Mouse (Mus musculus) embryonic stem cell, embryonic (primary cell): Measurements from ENCODE around the gene Ankrd66.
"Not testable (repeated sequence)": the region's sequence is repeated elsewhere in the genome, so short reads cannot be mapped to it uniquely, and the experiment has no call there.

Experiments used
- CTCF ChIA-PET, 4 experiments: fragments of 300-600 bp in 2 of 4; fragments of 350-600 bp in 2 of 4; sonication (Branson Sonifier 250); formaldehyde crosslinking; loops; one replicate each; lab custom pipeline; 2022; ENCODE audit warnings: inconsistent platforms in 2 of 4; lab: Charles Lee
- POLR2A ChIA-PET, 4 experiments: fragments of 300-600 bp in 2 of 4; fragments of 350-600 bp in 2 of 4; sonication (Branson Sonifier 250); formaldehyde crosslinking; loops; one replicate each; lab custom pipeline; 2022; ENCODE audit warnings: antibody characterized with exemption in 4 of 4, inconsistent platforms in 1 of 4; lab: Charles Lee

The Ankrd66 gene

DNA sequence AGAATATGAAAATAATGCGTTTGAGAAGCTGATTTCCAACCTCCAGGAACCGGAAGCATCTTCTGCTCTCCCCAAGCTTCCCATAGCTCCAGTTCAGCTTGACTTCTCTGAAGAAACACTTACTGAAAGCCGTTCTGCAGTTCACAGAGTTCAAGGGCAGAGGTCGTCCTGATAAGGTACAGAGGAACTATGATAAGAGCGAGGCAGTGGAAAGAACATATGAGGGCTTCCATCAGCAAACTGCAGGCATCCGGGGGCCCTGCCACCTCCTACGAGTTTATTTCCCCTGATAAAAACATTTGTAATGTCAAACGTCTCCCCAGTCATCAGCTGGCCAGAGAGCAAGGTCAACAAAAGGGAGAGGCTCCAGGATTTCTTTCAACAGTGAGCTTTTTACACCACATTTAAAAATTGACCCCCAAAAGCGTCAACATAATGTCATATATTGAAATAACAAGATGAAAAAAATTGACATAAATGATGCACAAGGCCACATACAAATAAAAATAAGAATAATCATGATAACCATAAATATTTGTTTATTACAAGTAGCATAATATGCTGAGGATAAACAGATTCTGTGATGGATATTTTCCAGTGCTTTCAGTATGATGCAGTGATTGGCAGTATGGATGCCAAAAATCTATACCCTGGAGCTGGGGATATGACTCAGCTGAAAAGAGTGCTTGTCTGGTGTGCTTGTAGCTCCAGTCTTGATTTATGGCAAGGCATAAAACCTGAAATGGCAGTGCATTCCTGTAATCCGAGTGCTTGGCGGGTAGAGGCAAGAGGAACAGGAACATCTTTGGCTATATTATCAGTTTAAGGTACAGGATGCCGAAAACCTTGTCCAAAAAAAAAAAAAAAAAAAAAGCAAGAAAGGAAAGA is 11.3 kb upstream of the Ankrd66 start:
- ChIA-PET CTCF (no interaction called here), POLR2A (interaction anchor here in 1 of 4 experiments (0.6 kb wide), 1 partner anchor 1120 kb away, joined by 6 read pairs; no protein-coding TSS in a partner anchor)

DNA sequence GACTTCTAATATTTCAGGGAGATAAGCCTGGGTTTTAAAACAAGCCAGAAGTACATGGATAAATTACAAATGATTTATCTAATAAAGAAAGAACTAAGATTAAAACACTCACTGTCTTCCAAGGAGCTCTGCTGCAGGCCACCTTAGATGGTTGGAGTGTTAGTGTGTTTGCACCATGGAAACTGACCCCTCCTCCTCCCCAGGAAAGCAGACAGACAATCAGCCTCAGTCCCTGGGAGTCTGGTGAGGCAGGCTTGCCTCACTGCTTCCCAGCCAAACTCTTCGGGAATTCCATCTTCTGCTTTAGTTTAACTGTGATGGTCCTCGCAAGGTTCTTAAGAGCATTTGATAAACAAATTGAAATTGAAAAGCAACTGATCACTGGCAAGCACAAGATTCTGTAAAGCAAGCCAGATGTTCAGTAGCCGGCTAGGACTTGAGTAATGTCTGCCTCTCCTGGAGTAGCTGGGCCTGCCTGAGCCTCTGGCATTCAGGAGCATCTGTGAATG is 7.7 kb upstream of the Ankrd66 start:
- ChIA-PET CTCF (no interaction called here), POLR2A (no interaction called here)

DNA sequence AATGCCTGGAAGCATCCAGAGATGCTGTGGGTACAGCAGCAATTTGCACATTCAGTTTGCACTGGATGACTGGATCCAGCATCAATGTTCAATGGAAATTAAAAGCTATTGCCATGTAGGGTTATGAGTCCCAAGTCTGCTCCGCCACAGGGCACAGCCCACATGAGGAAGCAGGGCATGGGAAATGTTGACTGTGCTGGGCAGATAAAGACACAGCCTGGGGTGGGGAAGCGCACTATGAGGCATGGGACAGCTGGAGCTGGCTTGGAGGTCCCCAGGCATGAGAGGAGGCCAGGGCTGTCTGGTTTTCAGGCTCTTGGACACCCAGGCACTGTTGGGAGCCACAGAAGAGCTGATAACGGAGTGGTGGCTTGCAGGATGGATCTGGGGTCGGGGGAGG is 601 bp upstream of the Ankrd66 start:
- CTCF ChIA-PET, result no interaction called here
- POLR2A ChIA-PET, result no interaction called here

DNA sequence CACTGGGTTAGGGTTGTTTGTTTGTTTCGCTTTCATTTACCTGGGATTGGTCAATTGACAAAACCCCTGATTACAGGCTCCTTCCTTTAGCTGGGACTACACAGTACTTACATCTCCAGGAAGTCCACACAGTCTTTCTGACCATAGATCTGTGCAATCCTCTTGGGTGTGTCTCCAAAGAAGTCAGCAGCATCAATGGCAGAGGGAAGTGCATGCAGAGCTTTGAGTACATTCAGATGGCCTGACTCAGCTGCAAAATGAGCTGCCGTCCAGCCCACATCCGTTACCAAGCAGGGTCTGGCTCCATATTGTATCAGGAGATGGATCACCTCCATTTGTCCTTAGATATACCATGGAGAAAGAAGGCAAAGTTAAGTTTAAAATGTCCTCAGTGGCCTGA is 4.7 kb downstream of the Ankrd66 start:
- CTCF ChIA-PET, result interaction anchor here in 1 of 4 experiments (0.5 kb wide), 2 partner anchors 11 to 63 kb away, joined by 3 to 4 read pairs; no protein-coding TSS in a partner anchor
- POLR2A ChIA-PET, result interaction anchor here in 1 of 4 experiments (0.6 kb wide), 1 partner anchor 58 kb away, joined by 3 read pairs; no protein-coding TSS in a partner anchor

DNA sequence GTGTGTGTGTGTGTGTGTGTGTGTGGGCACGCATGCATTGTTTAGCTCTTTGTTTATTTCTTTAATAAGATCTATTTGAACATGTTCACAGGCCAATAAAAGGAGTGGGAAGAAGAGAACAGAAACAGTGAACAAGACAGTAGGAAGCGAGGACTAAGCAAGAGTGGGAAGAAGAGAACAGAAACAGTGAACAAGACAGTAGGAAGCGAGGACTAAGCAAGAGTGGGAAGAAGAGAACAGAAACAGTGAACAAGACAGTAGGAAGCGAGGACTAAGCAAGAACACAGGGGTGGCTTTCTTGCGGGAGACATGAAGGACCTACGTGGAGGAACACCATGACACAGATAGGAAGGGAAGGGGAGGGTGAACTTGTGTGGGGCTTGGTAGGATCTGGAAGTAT is 6.6 kb downstream of the Ankrd66 start:
- CTCF ChIA-PET, POLR2A ChIA-PET: not testable (repeated sequence)

DNA sequence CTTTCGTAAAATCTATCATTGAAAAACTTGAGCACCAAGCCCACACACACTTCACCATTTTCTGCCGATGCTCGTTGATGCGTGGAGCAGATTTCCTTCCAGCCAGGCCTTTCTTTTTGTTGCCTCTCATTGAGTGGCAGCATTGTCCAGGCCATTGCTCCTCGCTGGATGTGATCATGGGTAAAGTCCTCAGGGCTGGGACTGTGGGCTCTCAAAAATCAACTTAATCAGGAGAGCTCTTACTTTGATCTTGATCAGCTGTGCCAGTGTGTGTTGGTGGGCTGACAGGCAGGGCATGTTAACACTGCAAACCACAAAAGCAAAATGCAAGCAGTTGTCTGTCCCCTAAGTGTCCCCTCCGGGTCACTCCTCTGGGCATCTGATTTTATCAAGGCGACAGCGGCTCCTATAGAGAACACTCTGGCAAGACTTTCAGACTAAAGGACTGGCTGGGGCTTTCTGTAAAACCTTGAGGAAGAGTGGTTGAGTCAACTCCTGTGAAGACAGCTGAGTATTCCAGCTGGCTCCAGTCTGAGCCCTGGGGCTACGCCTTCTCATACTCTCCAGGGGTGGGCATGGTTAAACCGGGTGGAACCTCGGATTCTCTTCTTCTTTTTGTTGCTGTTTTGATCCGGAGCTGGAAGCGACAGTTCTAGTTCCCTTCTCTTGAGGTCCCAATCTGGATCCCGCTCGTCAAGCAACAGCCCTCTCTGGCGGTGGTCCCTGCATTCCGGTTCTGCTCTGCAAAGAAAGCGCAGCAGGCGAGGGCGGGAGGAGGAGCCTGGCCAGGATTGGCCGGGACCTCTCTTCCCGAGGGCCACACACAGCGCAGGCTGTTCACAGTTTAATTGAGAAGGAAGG is 8.8 kb downstream of the Ankrd66 start:
- CTCF ChIA-PET, result interaction anchor here in 2 of 4 experiments (0.9 to 1.0 kb wide), 3 partner anchors 16 to 72 kb away, joined by 3 read pairs; no protein-coding TSS in a partner anchor
- POLR2A ChIA-PET, result interaction anchor here in 3 of 4 experiments (0.5 to 1.6 kb wide), 6 partner anchors 15 to 208 kb away, joined by 3 to 6 read pairs (median 3); no protein-coding TSS in a partner anchor

DNA sequence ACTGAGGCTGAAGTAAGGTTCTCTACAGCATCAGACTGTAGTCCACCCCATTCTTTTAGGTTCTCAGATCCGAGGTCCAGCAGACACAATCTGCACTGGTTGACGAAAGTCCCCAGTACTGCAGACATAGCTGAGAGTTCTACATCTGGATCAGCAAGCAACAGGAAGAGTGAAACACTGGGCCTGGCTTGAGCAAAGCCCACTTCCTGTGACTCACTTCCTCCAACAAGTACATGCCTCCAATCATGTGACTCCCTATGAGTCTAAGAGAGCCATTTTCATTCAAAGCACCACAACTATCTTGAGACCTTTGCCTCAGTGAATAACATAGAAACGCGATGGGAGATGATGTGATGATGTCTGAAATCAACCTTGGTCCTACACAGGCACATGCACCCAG is 12.2 kb downstream of the Ankrd66 start:
- POLR2A ChIA-PET, result no interaction called here

DNA sequence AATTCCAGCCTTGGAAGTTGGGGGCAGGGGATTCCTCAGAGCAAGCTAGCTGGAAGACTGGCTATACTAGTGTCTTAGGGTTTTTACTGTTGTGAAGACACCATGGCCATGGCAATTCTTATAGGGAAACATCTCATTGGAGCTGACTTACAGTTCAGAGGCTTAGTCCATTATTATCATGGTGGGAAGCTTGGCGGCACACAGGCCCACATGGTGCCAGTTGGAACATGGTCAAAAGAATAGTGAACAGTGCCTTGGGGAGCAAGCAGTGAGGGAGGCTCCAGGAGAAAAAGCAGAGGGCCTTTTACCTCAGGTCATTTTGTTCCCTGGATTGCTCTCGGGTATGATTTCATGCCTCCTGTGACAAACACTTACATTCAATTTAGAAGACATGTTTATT is 12.9 kb downstream of the Ankrd66 start:
- CTCF ChIA-PET, result interaction anchor here in 2 of 4 experiments (0.5 to 0.6 kb wide), 3 partner anchors 72 to 1803 kb away, joined by 3 to 15 read pairs (median 9); no protein-coding TSS in a partner anchor

More for the DNA sequence above, 12.2 kb downstream of the Ankrd66 start:
- CTCF ChIA-PET, result no interaction called here

DNA sequence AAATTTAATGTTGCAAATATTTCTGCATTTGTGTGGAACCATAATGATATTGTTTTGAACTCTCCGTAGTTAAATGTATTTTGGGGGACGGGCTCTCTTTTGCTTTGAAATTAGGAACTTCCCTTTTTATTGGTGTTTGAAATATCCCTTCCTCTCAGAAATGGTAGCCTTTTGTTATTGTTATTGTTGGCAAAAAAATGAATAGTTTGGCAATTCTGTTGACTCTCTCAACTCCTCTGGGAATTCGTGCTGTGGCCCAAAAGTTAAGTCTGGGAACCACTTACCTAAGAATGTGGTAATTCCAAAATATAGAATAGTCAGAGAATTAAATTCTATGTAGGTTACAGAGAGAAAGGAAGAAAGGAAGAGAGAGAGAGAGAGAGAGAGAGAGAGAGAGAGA is 23.3 kb downstream of the Ankrd66 start:
- ChIA-PET CTCF (interaction anchor here in 1 of 4 experiments (0.7 to 1.0 kb wide), 2 partner anchors 352 to 521 kb away, joined by 3 to 4 read pairs; no protein-coding TSS in a partner anchor), POLR2A (interaction anchor here in 1 of 4 experiments (0.9 kb wide), 1 partner anchor 105 kb away, joined by 3 read pairs; no protein-coding TSS in a partner anchor)

More for the DNA sequence above, 12.9 kb downstream of the Ankrd66 start:
- POLR2A ChIA-PET, result no interaction called here

DNA sequence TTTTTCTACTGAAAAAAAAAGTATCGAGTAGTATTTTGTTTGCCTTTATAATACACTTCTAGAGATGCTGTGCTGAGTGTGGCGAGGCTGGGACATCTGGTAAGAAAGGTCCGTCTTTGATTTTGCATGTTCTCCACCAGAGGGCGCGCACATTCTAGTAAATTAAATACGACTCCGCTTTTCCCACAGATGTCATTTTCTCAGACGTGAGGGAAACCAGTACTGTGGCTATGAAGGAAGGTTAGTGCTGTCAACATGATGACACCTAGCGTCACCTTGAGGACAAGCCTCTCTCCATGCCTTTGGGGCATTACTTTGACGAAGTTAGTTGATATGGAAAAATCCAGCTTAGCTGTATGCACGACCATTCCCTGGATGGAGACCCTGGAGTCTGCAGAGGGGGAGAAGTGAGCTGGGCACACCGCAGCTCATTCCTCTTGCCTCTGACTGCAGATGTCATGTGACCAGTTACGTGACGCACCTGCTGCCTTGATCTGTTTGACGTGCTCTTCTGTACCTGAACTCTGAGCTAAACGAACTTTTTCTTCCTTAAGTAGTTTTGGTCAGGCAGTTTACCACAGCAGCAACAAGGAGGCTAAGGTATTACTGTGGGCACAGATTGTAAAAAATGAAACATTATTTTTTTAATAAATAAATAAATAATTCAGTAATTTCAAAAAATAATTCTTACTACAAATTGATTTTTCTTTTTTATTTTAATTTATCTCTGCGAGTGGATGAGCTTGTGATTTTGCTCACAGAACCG is 24.6 kb downstream of the Ankrd66 start:
- ChIA-PET POLR2A (interaction anchor here in 3 of 4 experiments (0.7 to 1.1 kb wide), 4 partner anchors 16 to 95 kb away, joined by 3 to 4 read pairs (median 4); no protein-coding TSS in a partner anchor), CTCF (interaction anchor here (0.6 to 2.3 kb wide), 24 partner anchors 8 to 350 kb away, joined by 3 to 20 read pairs (median 4); partner anchors contain the start of gene Tdrd6 (in 1 of the 4))

DNA sequence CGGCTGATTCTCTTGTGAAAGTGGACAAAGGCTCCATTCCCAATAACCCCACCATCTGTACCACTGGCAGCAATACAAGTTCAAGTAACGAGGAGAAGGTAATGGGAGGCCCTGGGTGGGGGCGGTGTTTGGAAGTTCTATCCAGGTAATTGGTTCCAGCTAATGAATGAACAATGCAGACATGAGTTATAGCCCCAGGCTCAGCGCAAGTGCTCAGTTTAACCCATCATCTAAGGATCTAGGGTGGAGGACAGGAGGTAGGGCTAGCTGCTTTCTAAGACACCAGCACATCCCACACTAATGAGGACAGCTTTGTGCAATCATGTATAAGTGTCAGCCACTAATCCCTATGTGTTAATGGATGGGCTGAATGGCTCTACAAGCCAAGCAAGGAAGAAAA is 32.7 kb downstream of the Ankrd66 start:
- CTCF ChIA-PET, result interaction anchor here in 2 of 4 experiments (0.9 to 1.4 kb wide), 3 partner anchors 8 to 50 kb away, joined by 3 read pairs; no protein-coding TSS in a partner anchor
- POLR2A ChIA-PET, result interaction anchor here in 1 of 4 experiments (0.6 to 1.3 kb wide), 2 partner anchors 183 to 527 kb away, joined by 3 to 5 read pairs; no protein-coding TSS in a partner anchor

DNA sequence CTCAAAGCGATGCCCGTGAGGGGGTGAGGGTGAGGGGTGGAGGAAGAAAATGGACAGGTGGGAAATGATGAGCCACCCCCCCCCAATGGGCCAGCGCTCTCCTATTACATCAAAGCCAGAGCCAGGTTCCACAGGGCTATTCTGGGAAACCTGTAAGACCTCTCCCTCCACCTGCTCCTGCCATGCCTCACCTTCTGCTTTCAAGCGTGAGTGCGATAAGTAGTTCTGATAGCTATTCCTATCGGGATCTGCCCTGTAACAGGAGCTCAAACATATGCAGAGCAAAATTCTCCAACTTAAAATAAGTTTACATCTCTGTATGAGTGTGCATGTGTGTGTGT is 38.9 kb downstream of the Ankrd66 start:
- ChIA-PET CTCF (interaction anchor here in 2 of 4 experiments (0.6 to 0.7 kb wide), 2 partner anchors 27 to 107 kb away, joined by 3 to 6 read pairs; no protein-coding TSS in a partner anchor), POLR2A (interaction anchor here in 1 of 4 experiments (1.2 kb wide), 1 partner anchor 93 kb away, joined by 3 read pairs; no protein-coding TSS in a partner anchor)

DNA sequence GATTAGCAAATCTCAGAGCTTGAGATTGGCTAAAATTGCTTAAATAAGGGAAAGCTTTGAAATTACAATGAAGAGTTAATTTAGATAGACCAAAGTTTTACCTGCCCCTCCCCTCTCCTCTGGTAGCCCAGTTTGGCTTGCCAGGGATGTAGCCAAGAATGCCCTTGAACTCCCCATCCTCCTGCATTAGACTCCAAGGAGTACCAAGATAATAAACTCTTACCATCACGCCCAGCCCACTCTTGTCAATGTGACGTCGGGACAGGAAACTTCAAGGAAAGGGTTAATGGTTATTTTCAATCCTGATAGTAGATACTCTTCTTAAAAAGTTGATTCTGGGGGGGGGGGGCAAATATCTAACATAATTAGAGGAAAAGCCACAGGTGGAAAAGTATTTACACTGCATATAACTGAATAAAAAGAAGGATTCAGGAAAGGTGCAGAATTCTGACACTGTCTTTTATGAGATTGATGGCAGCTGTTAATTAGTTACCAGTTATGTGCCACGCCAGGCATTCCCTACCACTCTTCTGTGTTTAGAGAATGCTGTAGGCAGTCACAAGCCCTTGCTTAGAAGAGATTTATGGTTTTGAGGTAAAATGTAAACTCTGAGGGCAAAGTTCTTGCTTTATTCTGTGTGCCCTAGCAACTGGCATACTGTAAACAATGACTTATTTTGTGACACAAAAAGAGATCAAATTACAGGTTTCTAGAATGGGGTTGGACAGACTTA is 39.4 kb downstream of the Ankrd66 start:
- CTCF ChIA-PET, result interaction anchor here in 1 of 4 experiments (0.6 kb wide), 1 partner anchor 107 kb away, joined by 3 read pairs; no protein-coding TSS in a partner anchor
- POLR2A ChIA-PET, result interaction anchor here in 1 of 4 experiments (1.2 to 1.3 kb wide), 2 partner anchors 9 to 94 kb away, joined by 3 read pairs; no protein-coding TSS in a partner anchor

DNA sequence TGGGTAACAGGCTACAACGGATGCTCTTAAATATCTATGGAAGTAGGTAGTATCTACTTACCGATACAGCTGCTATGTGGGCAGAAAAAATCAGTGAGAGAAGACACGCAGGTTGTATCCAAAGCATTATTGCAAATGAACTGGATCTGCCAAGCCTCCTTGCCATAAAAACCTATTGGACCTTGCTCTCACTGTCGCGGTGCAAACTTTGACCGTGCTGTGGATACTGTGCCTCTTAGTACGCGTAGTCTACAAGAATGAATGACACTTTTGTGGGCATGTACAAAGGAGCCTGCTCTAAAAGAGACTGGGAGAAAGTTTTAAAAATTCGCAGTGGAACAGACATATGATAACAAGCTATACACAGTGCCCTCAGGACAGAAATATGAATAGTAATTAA is 40.8 kb downstream of the Ankrd66 start, which contains the start of gene Mep1a:
Mep1a (minus strand) TSS at position 221 of the 400 bp plus-strand sequence.
- POLR2A ChIA-PET, result no interaction called here
- CTCF ChIA-PET, result no interaction called here

DNA sequence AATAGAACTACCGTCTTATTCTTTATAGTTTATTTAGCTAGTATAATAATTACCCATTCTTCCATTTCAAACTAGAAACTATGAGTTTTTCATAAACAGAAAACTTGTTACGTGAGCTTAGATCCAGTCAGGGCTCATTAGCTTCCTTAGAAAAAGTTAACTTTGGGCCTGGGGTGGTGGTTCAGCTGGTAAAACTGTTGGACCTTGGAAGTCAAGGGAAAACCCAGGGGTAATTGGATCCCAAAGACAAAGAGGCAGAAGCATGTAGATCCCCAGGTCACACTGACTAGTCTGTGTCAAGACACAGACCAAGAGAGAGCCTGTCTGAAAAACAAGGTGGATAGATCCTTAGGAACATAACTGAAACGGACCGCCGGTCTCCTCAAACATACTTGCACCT is 41.8 kb downstream of the Ankrd66 start:
- CTCF ChIA-PET, result no interaction called here
- POLR2A ChIA-PET, result no interaction called here

DNA sequence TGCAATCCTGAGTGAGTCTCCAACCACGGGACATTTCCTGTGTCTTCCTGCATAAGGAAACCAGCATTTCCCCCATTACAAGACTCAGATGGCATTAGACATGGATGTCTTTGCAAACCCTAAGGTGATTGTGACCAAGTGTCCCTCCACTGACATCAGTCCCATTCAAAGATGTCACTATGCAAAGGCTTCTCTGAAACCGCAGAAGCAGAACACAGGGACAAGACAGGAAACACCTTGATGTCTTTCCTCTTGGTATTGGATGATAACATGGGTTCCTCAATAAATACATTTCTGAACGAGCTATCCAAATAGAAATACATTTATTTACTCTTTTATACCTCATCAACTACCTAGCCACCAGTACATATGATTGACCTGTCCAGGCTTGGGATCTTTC is 42.2 kb downstream of the Ankrd66 start:
- CTCF ChIA-PET, result no interaction called here
- POLR2A ChIA-PET, result no interaction called here

DNA sequence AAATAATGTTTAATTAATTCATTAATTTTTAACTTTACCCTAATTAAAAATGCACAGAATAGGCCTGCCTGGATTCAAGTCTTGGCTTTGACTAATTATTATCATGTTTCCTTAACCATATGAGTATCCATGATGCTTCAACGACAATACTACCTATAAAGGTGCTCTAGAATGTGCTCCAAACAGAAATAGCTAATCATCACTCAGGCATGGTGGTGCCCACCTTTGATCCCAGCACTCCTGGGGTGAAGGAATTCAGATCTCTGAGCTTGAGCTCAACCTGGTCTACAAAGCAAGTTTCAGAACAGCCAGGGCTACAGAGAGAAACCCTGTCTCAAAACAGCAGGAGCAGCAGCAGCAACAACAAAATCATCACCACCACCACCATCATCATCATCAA is 42.9 kb downstream of the Ankrd66 start:
- CTCF ChIA-PET, result interaction anchor here in 1 of 4 experiments (0.6 kb wide), 1 partner anchor 19 kb away, joined by 3 read pairs; no protein-coding TSS in a partner anchor
- POLR2A ChIA-PET, result no interaction called here
